Mouse (Mus musculus) forebrain, embryonic 11.5 days (tissue): ENCODE data around the gene B630019K06Rik. TPM values are rescaled to one million over a fixed set of nuclear protein-coding genes. Genes with fewer than 3 reads are reported as not detected.

Experiments used
- ATAC-seq: fragments of 200-750 bp; cut with Nextera tagmentation; replicated peaks from 2 replicates; pipeline ENCODE4 v1.8.0; 2017; ENCODE audit warnings: moderate TSS enrichment; ENCODE audit not compliant: low FRiP score
- DNase-seq: peaks from one replicate; pipeline ENCODE4 v3.0.0-alpha.2; 2017; ENCODE audit warnings: low spot score
- H3K27ac ChIP-seq: fragments of 300-500 bp; sonication (generic); 2 replicates; pipeline ENCODE4 v1.5.1; 2014; ENCODE audit warnings: low read depth, low read length
- H3K27me3 ChIP-seq: fragments of 300-500 bp; sonication (generic); 2 replicates; pipeline ENCODE4 v1.6.1; 2014; ENCODE audit warnings: mild to moderate bottlenecking, low read length, mixed read lengths; ENCODE audit not compliant: control insufficient read depth, insufficient read depth
- H3K36me3 ChIP-seq: fragments of 300-500 bp; sonication (generic); 2 replicates; pipeline ENCODE4 v1.6.1; 2014; ENCODE audit warnings: mild to moderate bottlenecking, low read length, moderate library complexity, mixed read lengths; ENCODE audit not compliant: control insufficient read depth, insufficient read depth
- H3K4me1 ChIP-seq: fragments of 300-500 bp; sonication (generic); replicated peaks from 2 replicates; pipeline ENCODE4 v1.6.1; 2014; ENCODE audit warnings: low read length, mixed read lengths; ENCODE audit not compliant: control insufficient read depth, insufficient read depth
- H3K4me2 ChIP-seq: fragments of 300-500 bp; sonication (generic); 2 replicates; pipeline ENCODE4 v1.6.1; 2014; ENCODE audit warnings: low read depth, mild to moderate bottlenecking, low read length, moderate library complexity, mixed read lengths; ENCODE audit not compliant: severe bottlenecking
- H3K4me3 ChIP-seq: fragments of 300-500 bp; sonication (generic); 2 replicates; pipeline ENCODE4 v1.5.1; 2014; ENCODE audit warnings: low read depth, low read length
- H3K9ac ChIP-seq: fragments of 300-500 bp; sonication (generic); 2 replicates; pipeline ENCODE4 v1.6.1; 2014; ENCODE audit warnings: low read length
- H3K9me3 ChIP-seq: fragments of 300-500 bp; sonication (generic); 2 replicates; pipeline ENCODE4 v1.6.1; 2016; ENCODE audit warnings: low read length, mixed read lengths; ENCODE audit not compliant: control insufficient read depth
- WGBS: fragments of 180-500 bp; shearing (Covaris S2); extraction: QIAGEN DNeasy Blood & Tissue Kit; methylation state at CpG from one replicate; pipeline ENCODE4 v1.1.7; 2014; 5-methylcytosine and 5-hydroxymethylcytosine counted together
- polyA plus RNA-seq: library from polyadenylated mRNA; unstranded; fragments of >200 nt; fragmentation: Nextera tagmentation; extraction: Ambion mirVana; gene quantifications from 2 replicates; pipeline ENCODE4 v1.2.1, GENCODE M21; 2014

The B630019K06Rik gene
- polyA plus RNA-seq, 1 experiment from 2014 or later, result 7.1 TPM

DNA sequence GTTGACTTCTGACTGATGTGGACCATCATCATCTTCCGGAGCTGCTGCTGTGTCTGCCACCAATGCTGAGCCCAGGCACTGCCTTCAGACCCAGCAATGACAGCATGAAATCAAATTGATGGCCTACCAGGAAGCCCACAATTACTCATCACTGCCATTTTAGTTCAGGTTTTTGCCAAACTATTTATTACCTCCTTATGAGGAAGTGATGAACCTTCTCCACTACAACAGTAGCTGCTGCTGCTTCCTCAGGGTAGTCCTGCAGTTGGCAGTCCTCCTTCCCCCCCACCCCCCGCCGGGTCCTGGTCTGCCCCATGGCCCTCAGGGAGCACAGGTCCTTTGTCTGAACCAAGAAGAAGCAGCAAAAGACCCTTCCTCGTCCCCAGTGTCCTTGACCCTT, 8.6 kb downstream of the B630019K06Rik start:
- H3K4me1 ChIP-seq, result no peaks in the 10 kb centered on the region
- no peak overlapping the region for H3K4me2 ChIP-seq
- no peak overlapping the region for H3K27ac ChIP-seq
- H3K9ac ChIP-seq, result no peak overlapping the region
- no peaks in the 10 kb centered on the region for H3K36me3 ChIP-seq
- no peaks in the 10 kb centered on the region for H3K27me3 ChIP-seq
- no peak for ATAC-seq
- H3K4me3 ChIP-seq, result no peak overlapping the region
- H3K9me3 ChIP-seq, result no peaks in the 10 kb centered on the region
- DNase-seq, result no peak
- WGBS, result 67% methylated on average over 4 of the region's 4 CpGs

DNA sequence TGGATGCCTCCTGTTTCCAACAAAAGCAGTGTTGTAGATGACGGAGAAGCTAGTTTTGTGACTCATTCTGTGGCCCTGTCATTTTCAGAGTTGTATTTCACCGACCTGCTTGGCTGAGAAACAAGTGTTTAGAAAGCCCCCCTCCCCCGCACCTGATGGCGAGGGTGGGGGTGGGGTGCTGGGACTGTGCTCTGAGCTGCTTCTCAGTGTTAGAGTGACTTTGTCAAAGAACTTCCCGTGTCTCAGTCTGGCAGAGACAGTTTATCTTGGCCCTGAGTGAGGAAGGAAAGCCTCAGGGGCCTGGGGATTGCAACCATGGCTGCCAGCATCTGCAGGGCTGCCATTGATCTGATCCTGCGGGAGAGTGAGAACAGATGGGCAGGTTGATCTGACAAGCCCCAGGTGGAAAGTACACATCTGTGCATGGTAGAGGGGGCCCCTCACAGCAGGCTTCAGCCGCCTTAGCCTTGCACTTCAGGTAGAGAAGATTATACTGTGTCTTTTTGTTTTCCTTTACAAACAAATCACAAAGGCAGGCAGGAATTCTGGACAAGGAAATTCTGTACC, 9.8 kb downstream of the B630019K06Rik start:
- DNase-seq (no peak), ATAC-seq (no peak)
- H3K4me1 ChIP-seq, result no peaks in the 10 kb centered on the region
- no peak overlapping the region for H3K9ac ChIP-seq
- no peak overlapping the region for H3K4me3 ChIP-seq
- no peaks in the 10 kb centered on the region for H3K27me3 ChIP-seq
- no peak overlapping the region for H3K4me2 ChIP-seq
- 31% methylated on average over 7 of the region's 7 CpGs for WGBS
- no peaks in the 10 kb centered on the region for H3K9me3 ChIP-seq
- H3K27ac ChIP-seq, result no peak overlapping the region
- H3K36me3 ChIP-seq, result no peaks in the 10 kb centered on the region

DNA sequence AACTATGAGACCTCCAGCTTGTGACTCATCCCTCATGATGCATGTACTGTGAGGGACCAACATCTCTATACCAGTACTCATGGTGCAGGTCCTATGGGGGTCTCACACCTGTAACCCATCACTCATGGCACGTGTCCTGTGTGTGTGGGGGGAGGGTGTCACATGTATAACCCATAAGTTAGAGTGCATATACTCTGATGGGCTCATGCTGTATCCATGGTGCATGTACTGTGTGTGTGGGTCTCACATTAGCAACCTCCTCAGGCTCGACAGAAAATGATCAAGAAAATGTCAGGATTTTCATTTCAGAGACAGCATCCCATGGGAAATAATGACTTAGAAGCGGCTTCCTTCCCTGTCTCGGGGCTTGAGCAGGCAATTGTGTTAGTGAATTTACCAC, 28.9 kb downstream of the B630019K06Rik start:
- no peak for DNase-seq
- Histone ChIP-seq H3K4me1 (no peaks in the 10 kb centered on the region), H3K4me2 (no peak overlapping the region), H3K27ac (no peak overlapping the region), H3K9me3 (no peaks in the 10 kb centered on the region), H3K9ac (no peak overlapping the region), H3K27me3 (no peaks in the 10 kb centered on the region), H3K36me3 (no peaks in the 10 kb centered on the region), H3K4me3 (no peak overlapping the region)
- WGBS, result 77% methylated on average over 4 of the region's 4 CpGs
- ATAC-seq, result no peak

DNA sequence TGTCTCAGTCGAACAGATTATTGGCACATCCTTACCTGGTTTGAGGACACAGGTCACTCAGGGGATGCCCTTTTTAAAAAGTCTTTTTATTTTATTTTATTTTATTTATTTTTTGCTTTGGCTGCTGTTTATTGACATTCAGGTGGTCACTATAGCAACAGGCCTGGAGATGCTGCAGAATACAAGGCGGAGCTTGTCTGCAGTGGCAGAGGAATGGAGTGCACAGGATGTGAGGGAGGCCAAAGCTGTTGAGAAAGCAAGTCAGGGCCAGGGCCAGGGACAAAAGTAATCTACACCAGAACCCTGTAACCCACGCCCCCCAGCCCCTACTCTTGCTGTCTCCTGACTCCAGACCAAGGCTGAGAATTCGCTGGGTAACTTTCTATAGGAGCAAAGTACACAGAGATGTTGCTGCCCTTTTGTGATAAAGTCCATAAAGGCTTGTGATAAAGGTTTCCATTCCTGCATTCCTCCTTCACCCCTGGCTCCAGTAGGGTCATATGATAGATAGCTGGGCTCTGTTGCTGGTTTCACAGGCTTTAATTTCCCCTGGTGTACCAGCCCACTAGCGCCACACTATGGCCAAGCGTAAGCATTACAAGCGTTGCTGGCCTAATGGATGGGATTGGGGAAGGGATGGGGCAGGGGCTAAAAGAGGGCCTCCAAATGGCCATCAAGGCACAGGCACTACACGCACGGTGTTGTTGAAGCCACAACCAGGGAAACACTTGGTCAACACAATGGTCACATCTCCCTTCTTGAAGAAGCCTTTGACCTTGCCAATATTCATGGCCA, 29.8 kb downstream of the B630019K06Rik start:
- H3K36me3 ChIP-seq, result no peaks in the 10 kb centered on the region
- 61% methylated on average over 9 of the region's 9 CpGs for WGBS
- no peak for ATAC-seq
- no peaks in the 10 kb centered on the region for H3K27me3 ChIP-seq
- no peak overlapping the region for H3K4me2 ChIP-seq
- DNase-seq, result no peak
- no peak overlapping the region for H3K27ac ChIP-seq
- H3K4me1 ChIP-seq, result no peaks in the 10 kb centered on the region
- H3K9ac ChIP-seq, result no peak overlapping the region
- no peak overlapping the region for H3K4me3 ChIP-seq
- no peaks in the 10 kb centered on the region for H3K9me3 ChIP-seq

DNA sequence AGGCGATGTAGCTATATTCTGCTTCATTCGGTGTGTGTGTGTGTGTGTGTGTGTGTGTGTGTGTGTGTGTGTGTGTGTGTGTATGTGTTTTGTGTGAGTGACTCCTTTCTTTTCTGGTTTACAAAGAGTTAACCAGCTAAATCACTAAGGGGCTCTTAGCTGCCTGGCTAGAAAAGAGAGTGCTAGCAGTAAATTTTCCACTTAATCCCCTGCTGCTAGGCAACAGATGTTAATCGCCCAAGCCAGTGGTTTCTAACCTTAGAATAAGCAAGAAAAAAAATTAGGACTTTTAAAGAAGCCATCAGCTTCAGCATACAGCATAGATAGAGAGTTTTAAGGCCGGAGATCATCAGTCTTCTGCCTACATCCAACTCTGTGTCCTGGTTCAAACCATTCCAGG, 35.1 kb downstream of the B630019K06Rik start:
- no peak overlapping the region for H3K4me2 ChIP-seq
- no peaks in the 10 kb centered on the region for H3K27me3 ChIP-seq
- DNase-seq (no peak), ATAC-seq (no peak)
- 27% methylated on average over 4 of the region's 4 CpGs for whole genome bisulfite sequencing
- H3K36me3 ChIP-seq, result no peaks in the 10 kb centered on the region
- H3K9ac ChIP-seq, result no peak overlapping the region
- H3K27ac ChIP-seq, result no peak overlapping the region
- H3K4me1 ChIP-seq, result no peaks in the 10 kb centered on the region
- H3K4me3 ChIP-seq, result no peak overlapping the region
- no peaks in the 10 kb centered on the region for H3K9me3 ChIP-seq

DNA sequence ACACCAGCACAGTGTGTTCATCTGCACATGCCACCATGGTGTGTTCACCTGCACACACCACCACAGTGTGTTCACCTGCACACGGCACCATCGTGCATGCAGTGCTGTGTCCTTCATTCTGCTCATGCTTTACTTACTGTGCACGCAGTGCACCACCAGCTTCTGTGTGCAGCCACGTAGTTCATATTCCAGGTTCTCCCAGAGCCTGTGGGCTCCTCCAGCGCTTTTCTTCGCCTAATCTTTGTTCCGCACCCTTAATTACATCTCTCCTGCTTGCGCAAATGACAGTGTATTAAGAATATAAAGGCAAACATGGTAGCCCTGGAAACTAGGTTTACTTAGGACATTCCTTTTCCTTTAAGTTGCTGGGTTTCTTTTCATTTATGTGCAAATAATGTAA, 51.9 kb downstream of the B630019K06Rik start:
- Histone ChIP-seq H3K36me3 (no peaks in the 10 kb centered on the region), H3K27me3 (no peaks in the 10 kb centered on the region), H3K9me3 (no peaks in the 10 kb centered on the region), H3K4me2 (no peak overlapping the region), H3K9ac (no peak overlapping the region), H3K27ac (no peak overlapping the region), H3K4me1 (no peaks in the 10 kb centered on the region), H3K4me3 (no peak overlapping the region)
- DNase-seq (no peak), ATAC-seq (no peak)
- 84% methylated on average over 8 of the region's 8 CpGs for WGBS

Other genes starting within 250 kb of the B630019K06Rik start
- not detected in 2 replicates for gene Ssxb8, start 201.5 kb upstream of the B630019K06Rik start, polyA plus RNA-seq
- not detected in 2 replicates for gene Ssx9, start 143.9 kb upstream of the B630019K06Rik start, polyA plus RNA-seq
- not detected in 2 replicates for gene Ssxb5, start 88.7 kb upstream of the B630019K06Rik start, polyA plus RNA-seq
- not detected in 2 replicates for gene Gm6592, start 48.4 kb upstream of the B630019K06Rik start, polyA plus RNA-seq
- not detected in 2 replicates for gene Gm5751, start 18.1 kb upstream of the B630019K06Rik start, polyA plus RNA-seq
- not detected in 2 replicates for gene Fthl17b, start 70.6 kb downstream of the B630019K06Rik start, polyA plus RNA-seq
- gene Fthl17c, start 84.2 kb downstream of the B630019K06Rik start, polyA plus RNA-seq, result not detected in 2 replicates
- gene Fthl17d, start 94.4 kb downstream of the B630019K06Rik start, polyA plus RNA-seq, result not detected in 2 replicates
- gene Fthl17e, start 141.1 kb downstream of the B630019K06Rik start, polyA plus RNA-seq, result not detected in 2 replicates
- gene Fthl17f, start 170.6 kb downstream of the B630019K06Rik start, polyA plus RNA-seq, result not detected in 2 replicates
- gene 4930402K13Rik, start 212.2 kb downstream of the B630019K06Rik start, polyA plus RNA-seq, result not detected in 2 replicates